Mouse (Mus musculus): Measurements from ENCODE around the gene Tex45. TPM values are rescaled to one million over a fixed set of nuclear protein-coding genes. Genes with fewer than 3 reads are reported as not detected.

The Tex45 gene
- total RNA-seq, 2 experiments from 2014 or later: 0.20 to 0.32 TPM

DNA sequence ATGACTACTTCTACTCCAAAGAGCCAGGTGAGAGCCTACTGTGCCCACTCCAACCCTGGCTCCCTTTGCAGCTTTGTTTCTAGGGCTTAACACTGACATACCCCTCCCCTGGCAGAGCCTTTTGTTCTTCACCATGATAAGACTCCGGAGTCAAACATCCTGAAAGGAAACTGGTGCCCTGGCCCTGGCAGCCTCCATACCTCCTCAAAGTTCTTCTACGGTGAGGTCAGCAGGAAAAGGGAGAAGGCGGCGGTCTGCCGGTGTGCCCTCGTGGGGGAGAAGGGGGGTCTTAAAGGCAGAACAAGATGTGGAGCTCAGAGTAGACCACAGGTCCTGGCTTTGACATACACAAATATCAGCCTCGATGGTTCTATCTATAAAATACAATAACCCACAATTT is 12.9 kb downstream of the Tex45 start:
- DNase-seq (ENCODE audit: low spot score in 2 of 2): no peak

GRCm38 (mm10) chr8:3485192-3485591 is 14.5 kb downstream of the Tex45 start:
- no peak for DNase-seq (ENCODE audit: low spot score in 2 of 2)

GRCm38 (mm10) chr8:3492901-3493844 is 22.5 kb downstream of the Tex45 start, which contains the start of gene Zfp358:
Zfp358 (plus strand) TSS chr8:3493138.
- peak; percentile 75 to 82 for DNase-seq (ENCODE audit: low spot score in 2 of 2)

DNA sequence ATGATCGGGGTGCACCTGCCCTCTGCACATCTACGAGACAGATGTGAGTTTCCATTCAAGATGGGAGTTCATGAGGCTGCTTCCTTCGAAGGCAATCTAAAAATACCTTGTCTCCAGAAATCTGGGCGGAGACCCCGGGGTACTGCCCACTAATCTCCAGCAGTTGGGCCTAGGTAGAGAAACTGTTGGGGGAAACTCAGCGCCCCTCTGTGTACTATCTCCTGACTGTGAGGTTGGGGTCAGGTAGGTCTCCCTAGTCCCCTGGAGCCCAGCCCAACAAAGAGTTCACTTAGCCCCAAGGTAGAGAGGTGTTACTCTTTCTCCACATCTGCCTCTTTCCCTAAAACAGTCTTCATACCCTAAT is 23.2 kb downstream of the Tex45 start:
- no peak for DNase-seq (ENCODE audit: low spot score in 2 of 2)

DNA sequence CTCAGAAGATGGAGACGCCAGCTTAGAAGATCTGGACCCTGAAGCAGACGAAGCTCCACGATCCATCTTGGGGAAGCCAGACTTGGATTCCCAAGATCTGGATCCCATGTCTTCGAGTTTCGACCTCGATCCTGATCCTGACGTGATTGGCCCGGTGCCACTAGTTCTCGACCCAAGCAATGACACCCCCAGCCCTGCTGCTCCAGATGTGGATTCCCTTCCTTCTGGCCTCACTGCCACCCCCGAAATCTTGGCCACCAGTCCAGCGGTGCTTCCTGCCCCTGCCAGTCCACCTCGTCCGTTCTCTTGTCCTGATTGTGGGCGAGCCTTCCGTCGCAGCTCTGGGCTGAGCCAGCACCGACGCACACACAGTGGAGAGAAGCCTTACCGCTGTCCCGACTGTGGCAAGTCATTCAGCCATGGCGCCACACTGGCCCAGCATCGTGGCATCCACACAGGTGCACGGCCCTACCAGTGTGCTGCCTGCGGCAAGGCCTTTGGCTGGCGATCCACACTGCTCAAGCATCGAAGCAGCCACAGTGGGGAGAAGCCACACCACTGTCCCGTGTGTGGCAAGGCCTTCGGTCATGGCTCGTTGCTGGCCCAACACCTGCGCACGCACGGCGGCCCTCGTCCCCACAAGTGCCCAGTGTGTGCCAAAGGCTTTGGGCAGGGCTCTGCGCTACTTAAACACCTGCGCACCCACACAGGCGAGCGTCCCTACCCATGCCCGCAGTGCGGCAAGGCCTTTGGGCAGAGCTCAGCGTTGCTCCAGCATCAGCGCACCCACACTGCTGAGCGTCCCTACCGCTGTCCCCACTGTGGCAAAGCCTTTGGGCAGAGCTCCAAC is 25.1 kb downstream of the Tex45 start:
- DNase-seq (ENCODE audit: low spot score in 2 of 2): no peak

- no peak for DNase-seq (ENCODE audit: low spot score in 2 of 2)
Observed at GRCm38 (mm10) chr8:3496428-3496748, 25.7 kb downstream of the Tex45 start.

DNA sequence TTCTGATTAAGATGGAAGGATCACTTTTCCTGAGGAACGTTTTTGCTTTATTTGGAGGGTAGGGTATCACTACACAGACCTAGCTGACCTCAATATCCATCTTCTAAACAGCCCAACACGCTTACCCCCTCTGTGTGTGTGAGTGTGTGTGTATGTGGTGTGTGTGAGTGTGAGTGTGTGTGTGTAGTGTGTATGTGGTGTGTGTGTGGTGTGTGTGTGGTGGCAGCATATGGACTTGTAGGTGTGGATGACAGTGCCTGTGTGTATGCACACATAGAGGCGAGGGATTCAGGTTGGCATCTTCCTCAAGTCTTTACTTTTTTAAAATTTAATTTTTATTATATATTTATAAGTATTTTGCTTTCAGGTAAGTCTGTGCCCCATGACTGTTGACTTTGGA is 27.9 kb downstream of the Tex45 start:
- no peak for DNase-seq (ENCODE audit: low spot score in 2 of 2)

DNA sequence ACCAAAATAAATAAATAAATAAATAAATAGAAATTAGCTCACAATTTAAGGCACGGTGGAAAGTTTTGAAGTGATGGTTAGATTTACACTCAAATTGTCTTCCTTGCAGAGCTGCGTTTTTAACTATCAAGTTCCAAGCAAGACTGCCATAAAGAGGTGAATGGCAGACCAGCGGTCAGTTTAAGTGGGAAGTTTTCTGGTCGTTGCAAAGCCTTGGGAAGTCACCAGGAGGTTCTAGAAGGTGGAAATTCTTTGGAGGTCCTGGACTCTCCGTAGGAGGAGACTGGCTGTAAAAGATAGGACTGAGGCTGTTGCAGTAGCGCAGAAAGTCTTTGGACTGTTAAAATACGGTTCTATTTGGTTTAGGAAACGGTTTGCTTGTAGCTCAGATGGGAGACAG is 29.1 kb downstream of the Tex45 start:
- no peak for DNase-seq (ENCODE audit: low spot score in 2 of 2)

- DNase-seq (ENCODE audit: low spot score in 2 of 2): peak; percentile 97 to 99
Observed at GRCm38 (mm10) chr8:3500235-3501090, 29.8 kb downstream of the Tex45 start, which contains the start of gene Mcoln1. Mcoln1 (plus strand) TSS chr8:3500457.

DNA sequence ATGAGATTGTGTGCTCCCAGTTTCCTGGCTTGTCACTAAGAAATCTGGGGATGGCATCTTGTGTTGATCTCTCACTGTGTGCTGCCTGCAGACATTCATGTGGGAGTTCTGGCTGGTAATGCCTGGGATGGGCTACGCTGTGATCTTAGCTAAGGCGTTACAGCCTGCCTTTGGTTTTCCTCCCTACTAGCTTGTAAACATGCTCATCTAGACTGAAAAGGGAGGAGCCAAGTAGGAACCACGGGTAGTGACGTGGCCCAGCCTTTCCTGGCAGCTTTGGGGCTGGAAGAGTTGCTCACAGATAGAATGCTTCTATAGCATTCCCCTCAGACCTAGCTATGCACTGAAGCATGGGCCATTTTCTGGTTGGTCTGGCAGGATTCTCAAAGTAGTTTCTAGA is 31.6 kb downstream of the Tex45 start:
- no peak for DNase-seq (ENCODE audit: low spot score in 2 of 2)

- DNase-seq (ENCODE audit: low spot score in 2 of 2): no peak
Observed at GRCm38 (mm10) chr8:3507979-3508754, 37.5 kb downstream of the Tex45 start.

- DNase-seq (ENCODE audit: low spot score in 2 of 2): no peak
Observed at GRCm38 (mm10) chr8:3514681-3515247, 44.1 kb downstream of the Tex45 start.

GRCm38 (mm10) chr8:3515260-3515671 is 44.6 kb downstream of the Tex45 start, which contains the start of gene Pnpla6:
Pnpla6 (plus strand) TSS chr8:3515384.
- DNase-seq (ENCODE audit: low spot score in 2 of 2): peak; percentile 84 to 89

- DNase-seq (ENCODE audit: low spot score in 2 of 2): peak; percentile 44 to 56
Observed at GRCm38 (mm10) chr8:3515771-3516417, 45.2 kb downstream of the Tex45 start.

DNA sequence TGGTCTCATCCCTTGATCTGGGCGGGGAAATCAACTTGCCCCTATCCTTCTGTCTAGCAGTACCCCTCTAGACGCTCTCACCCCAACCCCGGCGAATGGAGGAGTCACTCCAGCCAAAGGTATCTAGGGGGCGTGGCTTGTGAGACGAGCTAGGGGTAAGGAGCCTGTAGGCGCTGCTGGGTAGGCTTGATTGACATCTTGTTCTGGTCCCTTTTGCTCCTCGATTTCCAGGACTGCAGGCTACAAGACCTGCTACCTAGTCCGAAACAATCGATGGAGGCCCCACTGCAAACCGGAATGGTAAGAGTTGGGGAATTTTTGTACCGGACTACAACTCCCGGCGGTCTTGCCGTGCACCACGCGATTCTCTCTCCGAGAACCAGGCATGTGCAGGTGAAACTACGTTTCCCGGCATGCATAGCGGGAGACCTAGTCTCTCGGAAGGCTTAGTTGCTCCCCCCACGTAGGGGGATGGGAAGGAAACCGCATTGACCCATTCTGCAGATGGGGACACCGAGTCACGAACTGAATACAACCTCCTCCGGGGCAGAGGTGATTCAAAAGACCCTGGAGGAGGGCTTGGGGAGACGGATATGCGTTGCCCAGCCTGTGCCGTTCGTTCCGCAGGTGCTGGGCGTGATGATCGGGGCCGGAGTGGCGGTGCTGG is 45.9 kb downstream of the Tex45 start:
- DNase-seq (ENCODE audit: low spot score in 2 of 2): peak; percentile 92 to 95

- no peak for DNase-seq (ENCODE audit: low spot score in 2 of 2)
Observed at GRCm38 (mm10) chr8:3517117-3517495, 46.4 kb downstream of the Tex45 start.

- no peak for DNase-seq (ENCODE audit: low spot score in 2 of 2)
Observed at GRCm38 (mm10) chr8:3522007-3522697, 51.5 kb downstream of the Tex45 start.

DNA sequence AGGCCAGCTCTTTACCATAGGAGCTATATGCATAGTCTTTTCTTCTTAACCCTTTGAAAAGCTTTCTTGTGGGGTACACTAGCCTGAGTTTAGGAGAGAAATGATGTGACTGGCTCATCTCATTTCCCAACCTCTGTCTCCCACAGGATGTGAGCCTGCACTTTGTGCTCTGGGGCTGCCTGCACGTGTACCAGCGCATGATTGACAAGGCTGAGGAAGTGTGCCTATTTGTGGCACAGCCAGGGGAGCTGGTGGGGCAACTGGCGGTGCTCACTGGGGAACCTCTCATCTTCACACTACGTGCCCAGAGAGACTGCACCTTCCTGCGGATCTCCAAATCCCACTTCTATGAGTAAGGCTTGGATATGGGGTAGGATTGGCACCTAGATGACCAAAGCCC is 60.2 kb downstream of the Tex45 start:
- DNase-seq (ENCODE audit: low spot score in 2 of 2): no peak
